ENCODE assay signal across 28 mouse cellular contexts in the genomic region with DNA sequence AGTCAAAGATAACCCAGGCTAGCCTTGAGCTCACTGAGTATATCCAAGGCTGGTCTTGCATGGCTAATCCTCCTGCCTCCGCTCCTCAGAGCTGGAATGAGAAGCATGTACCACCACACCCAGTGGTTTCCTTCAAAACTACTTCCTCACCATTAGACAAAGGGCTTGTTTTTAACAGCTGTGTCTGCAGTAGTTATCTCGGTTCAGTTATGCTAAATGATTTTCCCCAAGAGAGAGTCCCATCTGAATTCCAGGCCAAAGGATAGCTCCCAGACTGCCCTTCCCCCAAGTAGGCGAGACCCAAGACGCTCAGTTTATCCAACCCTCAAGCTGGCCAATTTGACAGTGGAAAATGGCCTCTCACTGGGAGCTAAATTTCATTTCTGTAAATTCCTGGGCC. TPM values are rescaled to one million over a fixed set of nuclear protein-coding genes. Genes with fewer than 3 reads are reported as not detected.
A peak's percentile ranks its signal among the peaks of the same experiment; 100 is the strongest.
DNase-seq lines count a peak whose midpoint lies in the region; ATAC-seq lines count a peak whose summit lies in the region.
"Had no signal": no experiment of that assay in that cellular context is flagged by ENCODE, and none has a peak within 500 bp of the region (broad histone marks: within the 10 kb centered on the region; RNA-seq: fewer than 3 reads in every experiment).

No protein-coding gene starts in this region.

- H3K9ac ChIP-seq in limb, embryonic 12.5 days (replicated peaks) = no peak overlapping the region
- H3K9ac ChIP-seq: heart, embryonic 15.5 days; hindbrain, embryonic 13.5 days; limb, embryonic 15.5 days; liver, embryonic 15.5 days; midbrain, embryonic 13.5 days; neural tube, embryonic 13.5 days had no signal

- no peaks in the 10 kb centered on the region for H3K9me3 ChIP-seq in limb, embryonic 12.5 days
- H3K9me3 ChIP-seq in limb, embryonic 10.5 days (replicated peaks) = no peaks in the 10 kb centered on the region
- H3K9me3 ChIP-seq: G1E; heart, embryonic 15.5 days; hindbrain, embryonic 13.5 days; limb, embryonic 15.5 days; liver, embryonic 15.5 days; midbrain, embryonic 13.5 days; neural tube, embryonic 13.5 days had no signal

- peak; percentile 52 to 74 for DNase-seq in heart, adult 9 months (ENCODE audit: low spot score in 2 of 2)
- DNase-seq in heart, postnatal 25 days (ENCODE audit: low spot score) = no peak
- DNase-seq in limb, embryonic 10.5 days (ENCODE audit: low spot score) = no peak
- DNase-seq in WW6 (ENCODE audit: low read depth, low spot score) = peak; percentile 88
- DNase-seq in left cerebral cortex, adult 11 months (ENCODE audit: low spot score) = no peak
- DNase-seq in cerebellum, postnatal 10 days = no peak
- DNase-seq: adrenal gland, adult 8-10 months; cerebellum, adult 9-10 months; gastrocnemius, postnatal 25 days; kidney, adult 8-10 months; thymus, postnatal 25 days had no signal

- intact Hi-C loops in heart, postnatal 25 days (cut with DNase I) = loop anchor here (2.0 kb wide), 1 partner anchor 15 kb away; no protein-coding TSS in a partner anchor

- peaks cover 83% of the 10 kb centered on the region for H3K36me3 ChIP-seq in limb, embryonic 12.5 days
- H3K36me3 ChIP-seq in limb, embryonic 10.5 days = peaks cover 71% of the 10 kb centered on the region
- H3K36me3 ChIP-seq: G1E had no signal

- H3K27me3 ChIP-seq in limb, embryonic 12.5 days = no peaks in the 10 kb centered on the region
- H3K27me3 ChIP-seq in limb, embryonic 10.5 days (ENCODE audit: low read depth, poor library complexity, severe bottlenecking) = no peaks in the 10 kb centered on the region
- H3K27me3 ChIP-seq: heart, embryonic 15.5 days; hindbrain, embryonic 13.5 days; limb, embryonic 15.5 days; liver, embryonic 15.5 days; midbrain, embryonic 13.5 days; neural tube, embryonic 13.5 days had no signal

- H3K4me3 ChIP-seq in limb, embryonic 12.5 days (replicated peaks) = no peak overlapping the region
- H3K4me3 ChIP-seq in limb, embryonic 10.5 days = no peak overlapping the region
- H3K4me3 ChIP-seq: erythroblast, embryonic 14.5 days; heart, embryonic 15.5 days; hindbrain, embryonic 13.5 days; limb, embryonic 15.5 days; liver, embryonic 15.5 days; midbrain, embryonic 13.5 days; neural tube, embryonic 13.5 days had no signal

- H3K27ac ChIP-seq in limb, embryonic 12.5 days = 0 out of 2 replicates have a peak overlapping the region, but pooled peaks have one; percentile 25
- no peak overlapping the region for H3K27ac ChIP-seq in limb, embryonic 10.5 days
- H3K27ac ChIP-seq: heart, embryonic 15.5 days; hindbrain, embryonic 13.5 days; limb, embryonic 15.5 days; liver, embryonic 15.5 days; midbrain, embryonic 13.5 days; neural tube, embryonic 13.5 days had no signal

- 82% methylated on average over 4 of the region's 4 CpGs for WGBS in limb, embryonic 12.5 days
- WGBS in limb, embryonic 10.5 days = 89% methylated on average over 4 of the region's 4 CpGs

- 0 out of 2 replicates have a peak, but pooled peaks cover 7% of the 10 kb centered on the region for H3K4me1 ChIP-seq in limb, embryonic 12.5 days (replicated peaks)
- peaks cover 21% of the 10 kb centered on the region for H3K4me1 ChIP-seq in limb, embryonic 10.5 days
- H3K4me1 ChIP-seq: heart, embryonic 15.5 days; hindbrain, embryonic 13.5 days; limb, embryonic 15.5 days; liver, embryonic 15.5 days; neural tube, embryonic 13.5 days had no signal

- no peak overlapping the region for H3K4me2 ChIP-seq in limb, embryonic 12.5 days
- H3K4me2 ChIP-seq: heart, embryonic 15.5 days; hindbrain, embryonic 13.5 days; limb, embryonic 15.5 days; liver, embryonic 15.5 days; midbrain, embryonic 13.5 days; neural tube, embryonic 13.5 days had no signal

- no peak for ATAC-seq in limb, embryonic 12.5 days (ENCODE audit: insufficient number of reproducible peaks, insufficient read depth, low FRiP score, low TSS enrichment, low read depth)
- ATAC-seq: forebrain, embryonic 14.5 days; inflammation-experienced regulatory T-cells, adult 6 months; midbrain, embryonic 13.5 days had no signal

RNA-seq across cellular contexts. Expression of a gene that starts 20.1 kb away (rescaled TPM):
- total RNA-seq in heart, postnatal 25 days (2021) = 1 to 10 TPM in 1 of 2 experiments, under 1 TPM in 1; 0.83 to 1.2 TPM
- polyA plus RNA-seq in limb, embryonic 12.5 days (2016; fragmentation: Nextera tagmentation; extraction: Ambion mirVana) = 1.5 and 2.1 TPM in 2 replicates
- 0.85 and 1.3 TPM in 2 replicates for polyA plus RNA-seq in limb, embryonic 10.5 days (2016; fragmentation: Nextera tagmentation; extraction: Ambion mirVana)
- total RNA-seq: megakaryocyte, adult 5-6 weeks had no signal
- polyA plus RNA-seq: G1E had no signal

RNA-seq across cellular contexts. Expression of a gene that starts 21.6 kb away (rescaled TPM):
- 100 to 1,000 TPM; 239 to 247 TPM for total RNA-seq in heart, postnatal 25 days (2021)
- polyA plus RNA-seq in limb, embryonic 12.5 days (2016; fragmentation: Nextera tagmentation; extraction: Ambion mirVana) = 44.1 and 49.3 TPM in 2 replicates
- polyA plus RNA-seq in limb, embryonic 10.5 days (2016; fragmentation: Nextera tagmentation; extraction: Ambion mirVana) = 35.6 and 41.8 TPM in 2 replicates
- polyA plus RNA-seq: G1E had no signal

RNA-seq across cellular contexts. Expression of a gene that starts 38.6 kb away (rescaled TPM):
- total RNA-seq in heart, postnatal 25 days (2021) = 10 to 100 TPM; 15.4 to 15.8 TPM
- polyA plus RNA-seq in limb, embryonic 12.5 days (2016; fragmentation: Nextera tagmentation; extraction: Ambion mirVana) = 54.3 and 58.3 TPM in 2 replicates
- polyA plus RNA-seq in limb, embryonic 10.5 days (2016; fragmentation: Nextera tagmentation; extraction: Ambion mirVana) = 33.9 and 45.3 TPM in 2 replicates
- total RNA-seq: G1E; megakaryocyte, adult 5-6 weeks had no signal
- polyA plus RNA-seq: erythroblast, embryonic 14.5 days; G1E had no signal

RNA-seq across cellular contexts. Expression of a gene that starts 39.5 kb away (rescaled TPM):
- total RNA-seq in heart, postnatal 25 days (2021) = 10 to 100 TPM; 12.2 to 14.4 TPM
- polyA plus RNA-seq in limb, embryonic 12.5 days (2016; fragmentation: Nextera tagmentation; extraction: Ambion mirVana) = 101 and 118 TPM in 2 replicates
- polyA plus RNA-seq in limb, embryonic 10.5 days (2016; fragmentation: Nextera tagmentation; extraction: Ambion mirVana) = 67.6 and 89.5 TPM in 2 replicates
- polyA plus RNA-seq: G1E had no signal

RNA-seq across cellular contexts. Expression of a gene that starts 41.8 kb away (rescaled TPM):
- not detected for total RNA-seq in heart, postnatal 25 days (2021)
- polyA plus RNA-seq in limb, embryonic 12.5 days (2016; fragmentation: Nextera tagmentation; extraction: Ambion mirVana) = not detected in 2 replicates
- polyA plus RNA-seq in limb, embryonic 10.5 days (2016; fragmentation: Nextera tagmentation; extraction: Ambion mirVana) = not detected in 2 replicates
- total RNA-seq: adrenal gland, adult 8-10 months; G1E; gastrocnemius, postnatal 25 days; layer of hippocampus, postnatal 14 days; left cerebral cortex, postnatal 14 days; megakaryocyte, adult 5-6 weeks had no signal
- polyA plus RNA-seq: embryonic facial prominence, embryonic 11.5 days; G1E; heart, embryonic 15.5 days; inflammation-experienced regulatory T-cells, adult 6 months; liver, embryonic 15.5 days; lung, embryonic 16.5 days; neural tube, embryonic 13.5 days; testis, adult 2 months had no signal

Comparison
In these comparisons a context has a peak if more than half of its experiments do, and no peak if none do; other contexts are left out.
1. DNase-seq: peak in heart, adult 9 months (2 of 2) and WW6 (single experiment); none in heart, postnatal 25 days (single experiment), limb, embryonic 10.5 days (single experiment), left cerebral cortex, adult 11 months (single experiment) and cerebellum, postnatal 10 days (0 of 2).